Mouse (Mus musculus) E14TG2a.4 (cell line): ENCODE measurements around the gene Fam207a.

Source experiments
- CTCF ChIP-seq: conservative IDR thresholded peaks from 2 replicates; pipeline ENCODE4 v1.5.1; 2014; ENCODE audit warnings: low read length
- NANOG ChIP-seq: IDR thresholded peaks from 2 replicates; pipeline ENCODE4 v1.6.1; 2014; ENCODE audit warnings: borderline replicate concordance, low read length, mixed read lengths
- POU5F1 ChIP-seq: IDR thresholded peaks from 2 replicates; pipeline ENCODE4 v1.6.1; 2014; ENCODE audit warnings: low read length, borderline replicate concordance

- no peak for TF ChIP-seq CTCF
- TF ChIP-seq POU5F1 = no peak
- no peak for TF ChIP-seq NANOG
Measured at GRCm38 (mm10) chr10:77457701-77458100, 57.9 kb downstream of the Fam207a start.
